Mouse (Mus musculus) kidney, embryonic 15.5 days (tissue): ENCODE measurements around the gene Rab37. TPM values are rescaled to one million over a fixed set of nuclear protein-coding genes. Genes with fewer than 3 reads are reported as not detected.
A peak's percentile ranks its signal among the peaks of the same experiment; 100 is the strongest.

Experiments
- ATAC-seq: fragments of 200-750 bp; cut with Nextera tagmentation; replicated peaks from 2 replicates; pipeline ENCODE4 v1.8.0; 2017; ENCODE audit warnings: moderate TSS enrichment; ENCODE audit not compliant: low FRiP score
- H3K27ac ChIP-seq: fragments of 300-500 bp; sonication (generic); 2 replicates; pipeline ENCODE4 v1.5.1; 2015; ENCODE audit warnings: mild to moderate bottlenecking, inconsistent platforms
- H3K27me3 ChIP-seq: fragments of 300-500 bp; sonication (generic); 2 replicates; pipeline ENCODE4 v1.6.1; 2015; ENCODE audit warnings: inconsistent platforms
- H3K36me3 ChIP-seq: fragments of 300-500 bp; sonication (generic); 2 replicates; pipeline ENCODE4 v1.6.1; 2015; ENCODE audit warnings: inconsistent platforms
- H3K4me1 ChIP-seq: fragments of 300-500 bp; sonication (generic); 2 replicates; pipeline ENCODE4 v1.6.1; 2015; ENCODE audit warnings: inconsistent platforms
- H3K4me2 ChIP-seq: fragments of 300-500 bp; sonication (generic); 2 replicates; pipeline ENCODE4 v1.6.1; 2015; ENCODE audit warnings: moderate library complexity, mild to moderate bottlenecking, inconsistent platforms
- H3K4me3 ChIP-seq: fragments of 300-500 bp; sonication (generic); replicated peaks from 2 replicates; pipeline ENCODE4 v1.5.1; 2015; ENCODE audit warnings: mild to moderate bottlenecking, inconsistent platforms
- H3K9ac ChIP-seq: fragments of 300-500 bp; sonication (generic); 2 replicates; pipeline ENCODE4 v1.6.1; 2015; ENCODE audit warnings: mild to moderate bottlenecking, inconsistent platforms
- H3K9me3 ChIP-seq: fragments of 300-500 bp; sonication (generic); replicated peaks from 2 replicates; pipeline ENCODE4 v1.6.1; 2016; ENCODE audit warnings: inconsistent platforms
- WGBS: fragments of 180-500 bp; shearing (Covaris S2); methylation state at CpG from one replicate; pipeline ENCODE4 v1.1.7; 2015; ENCODE audit warnings: mixed read lengths; 5-methylcytosine and 5-hydroxymethylcytosine counted together
- polyA plus RNA-seq: library from polyadenylated mRNA; unstranded; fragments of >200 nt; fragmentation: Nextera tagmentation; extraction: Ambion mirVana; gene quantifications from 2 replicates; pipeline ENCODE4 v1.2.1, GENCODE M21; 2015

Gene Rab37
- polyA plus RNA-seq, 1 experiment from 2014 or later: 2.1 TPM

- no peak overlapping the region for H3K27ac ChIP-seq
- H3K27me3 ChIP-seq: peaks cover 3% of the 10 kb centered on the region; the same call in 1 of the 2 replicates
- no peak overlapping the region for H3K4me3 ChIP-seq
- no peak for ATAC-seq
- H3K36me3 ChIP-seq: no peaks in the 10 kb centered on the region
- H3K9me3 ChIP-seq: no peaks in the 10 kb centered on the region
- no peak overlapping the region for H3K9ac ChIP-seq
- peaks cover 14% of the 10 kb centered on the region; the same call in 1 of the 2 replicates for H3K4me1 ChIP-seq
- no peak overlapping the region for H3K4me2 ChIP-seq
- 85% methylated on average over 4 of the region's 4 CpGs for WGBS
Measured at GRCm38 (mm10) chr11:115147813-115148212, 56.6 kb downstream of the Rab37 start.

GRCm38 (mm10) chr11:115150741-115151254 lies 59.6 kb downstream of the Rab37 start:
- H3K9me3 ChIP-seq: no peaks in the 10 kb centered on the region
- peaks cover 32% of the 10 kb centered on the region for H3K27me3 ChIP-seq
- no peak overlapping the region for H3K9ac ChIP-seq
- 48% methylated on average over 6 of the region's 6 CpGs for WGBS
- no peak for ATAC-seq
- peaks cover 38% of the 10 kb centered on the region for H3K4me1 ChIP-seq
- no peak overlapping the region for H3K4me3 ChIP-seq
- no peaks in the 10 kb centered on the region for H3K36me3 ChIP-seq
- H3K27ac ChIP-seq: no peak overlapping the region
- H3K4me2 ChIP-seq: no peak overlapping the region

- H3K4me2 ChIP-seq: peak overlapping the region; percentile 69
- H3K4me3 ChIP-seq: peak overlapping the region; percentile 41
- H3K27me3 ChIP-seq: peaks cover 42% of the 10 kb centered on the region
- ATAC-seq: peak; percentile 52; the same call in 1 of the 2 replicates
- H3K36me3 ChIP-seq: no peaks in the 10 kb centered on the region
- H3K4me1 ChIP-seq: peaks cover 38% of the 10 kb centered on the region
- H3K27ac ChIP-seq: no peak overlapping the region
- WGBS: 8% methylated on average over 15 of the region's 15 CpGs
- no peaks in the 10 kb centered on the region for H3K9me3 ChIP-seq
- H3K9ac ChIP-seq: peak overlapping the region; percentile 23; the same call in 1 of the 2 replicates
Measured at GRCm38 (mm10) chr11:115151755-115152429, 60.7 kb downstream of the Rab37 start.

GRCm38 (mm10) chr11:115153088-115153487 lies 61.9 kb downstream of the Rab37 start:
- H3K36me3 ChIP-seq: no peaks in the 10 kb centered on the region
- WGBS: 76% methylated on average over 9 of the region's 9 CpGs
- no peak for ATAC-seq
- no peak overlapping the region for H3K9ac ChIP-seq
- H3K4me2 ChIP-seq: peak overlapping the region; percentile 62; the same call in 1 of the 2 replicates
- peaks cover 42% of the 10 kb centered on the region for H3K27me3 ChIP-seq
- H3K9me3 ChIP-seq: no peaks in the 10 kb centered on the region
- H3K4me3 ChIP-seq: no peak overlapping the region
- peaks cover 43% of the 10 kb centered on the region for H3K4me1 ChIP-seq
- no peak overlapping the region for H3K27ac ChIP-seq

- H3K9ac ChIP-seq: 0 out of 2 replicates have a peak overlapping the region, but pooled peaks have one; percentile 27
- H3K36me3 ChIP-seq: no peaks in the 10 kb centered on the region
- no peaks in the 10 kb centered on the region for H3K9me3 ChIP-seq
- WGBS: under 1% methylated on average over 35 of the region's 35 CpGs
- H3K4me2 ChIP-seq: peak overlapping the region; percentile 62
- no peak overlapping the region for H3K27ac ChIP-seq
- peak overlapping the region; percentile 40 for H3K4me3 ChIP-seq
- peaks cover 50% of the 10 kb centered on the region for H3K4me1 ChIP-seq
- H3K27me3 ChIP-seq: peaks cover 42% of the 10 kb centered on the region
- ATAC-seq: peak; percentile 73
Measured at GRCm38 (mm10) chr11:115153699-115154292, 62.6 kb downstream of the Rab37 start.

GRCm38 (mm10) chr11:115155053-115155634 lies 63.9 kb downstream of the Rab37 start:
- no peaks in the 10 kb centered on the region for H3K9me3 ChIP-seq
- H3K4me1 ChIP-seq: peaks cover 50% of the 10 kb centered on the region

GRCm38 (mm10) chr11:115157933-115158719 lies 66.9 kb downstream of the Rab37 start:
- Histone ChIP-seq H3K9ac (no peak overlapping the region), H3K4me1 (peaks cover 52% of the 10 kb centered on the region), H3K36me3 (no peaks in the 10 kb centered on the region), H3K9me3 (no peaks in the 10 kb centered on the region), H3K4me2 (no peak overlapping the region), H3K27ac (peak overlapping the region; percentile 56; the same call in 1 of the 2 replicates), H3K27me3 (peaks cover 35% of the 10 kb centered on the region), H3K4me3 (no peak overlapping the region)
- no peak for ATAC-seq
- WGBS: 26% methylated on average over 12 of the region's 12 CpGs

More at GRCm38 (mm10) chr11:115155053-115155634, 63.9 kb downstream of the Rab37 start:
- no peak for ATAC-seq
- Histone ChIP-seq H3K27ac (no peak overlapping the region), H3K4me3 (no peak overlapping the region), H3K4me2 (no peak overlapping the region), H3K27me3 (peaks cover 42% of the 10 kb centered on the region), H3K9ac (no peak overlapping the region), H3K36me3 (no peaks in the 10 kb centered on the region)
- 7% methylated on average over 5 of the region's 5 CpGs for WGBS

- no peak overlapping the region for H3K27ac ChIP-seq
- H3K4me3 ChIP-seq: no peak overlapping the region
- peaks cover 15% of the 10 kb centered on the region for H3K27me3 ChIP-seq
- ATAC-seq: no peak
- H3K9ac ChIP-seq: no peak overlapping the region
- 51% methylated on average over 11 of the region's 11 CpGs for WGBS
- peaks cover 46% of the 10 kb centered on the region for H3K4me1 ChIP-seq
- H3K36me3 ChIP-seq: no peaks in the 10 kb centered on the region
- no peaks in the 10 kb centered on the region for H3K9me3 ChIP-seq
- H3K4me2 ChIP-seq: no peak overlapping the region
Measured at GRCm38 (mm10) chr11:115160016-115160797, 69.0 kb downstream of the Rab37 start.

- Histone ChIP-seq H3K4me1 (peaks cover 49% of the 10 kb centered on the region), H3K4me2 (no peak overlapping the region), H3K4me3 (no peak overlapping the region), H3K27ac (no peak overlapping the region), H3K27me3 (peaks cover 7% of the 10 kb centered on the region), H3K9me3 (no peaks in the 10 kb centered on the region), H3K36me3 (no peaks in the 10 kb centered on the region), H3K9ac (no peak overlapping the region)
- WGBS: 41% methylated on average over 10 of the region's 10 CpGs
- ATAC-seq: no peak
Measured at GRCm38 (mm10) chr11:115160883-115161577, 69.8 kb downstream of the Rab37 start.

- Histone ChIP-seq H3K27me3 (peaks cover under 1% of the 10 kb centered on the region; the same call in 1 of the 2 replicates), H3K4me1 (peaks cover 54% of the 10 kb centered on the region), H3K9me3 (no peaks in the 10 kb centered on the region), H3K9ac (no peak overlapping the region), H3K27ac (no peak overlapping the region; the same call in 1 of the 2 replicates), H3K36me3 (no peaks in the 10 kb centered on the region), H3K4me3 (no peak overlapping the region), H3K4me2 (no peak overlapping the region)
- no peak for ATAC-seq
- WGBS: 68% methylated on average over 9 of the region's 9 CpGs
Measured at GRCm38 (mm10) chr11:115161578-115162204, 70.5 kb downstream of the Rab37 start.
